Mouse (Mus musculus) gastrocnemius, postnatal 4 days (tissue): Measurements from ENCODE around the gene Bcam. TPM values are rescaled to one million over a fixed set of nuclear protein-coding genes. Genes with fewer than 3 reads are reported as not detected.

ENCODE experiments used
- DNase-seq, 2 experiments: peaks; one replicate each; pipeline ENCODE4 v3.0.0; 2021 to 2022; ENCODE audit warnings: low spot score in 2 of 2, mixed read lengths in 2 of 2
- total RNA-seq, 2 experiments: library from RNA; stranded (reverse); gene quantifications; 2 replicates each; pipeline ENCODE4 v1.2.3; 2021

Bcam gene
- total RNA-seq, 2 experiments from 2014 or later, result 119 to 144 TPM

- DNase-seq, result peak in 1 of 2 experiments; percentile 41
These were observed 14.7 kb downstream of the Bcam start for GRCm38 (mm10) chr7:19755851-19756786.

- DNase-seq, result no peak
These were observed 15.8 kb downstream of the Bcam start for GRCm38 (mm10) chr7:19755008-19755407.

- DNase-seq, result no peak
These were observed 16.8 kb downstream of the Bcam start for GRCm38 (mm10) chr7:19754065-19754464.

GRCm38 (mm10) chr7:19753587-19753986 lies 17.2 kb downstream of the Bcam start:
- no peak for DNase-seq

GRCm38 (mm10) chr7:19752652-19753051 lies 18.2 kb downstream of the Bcam start:
- no peak for DNase-seq

GRCm38 (mm10) chr7:19751070-19751383 lies 19.8 kb downstream of the Bcam start:
- DNase-seq, result no peak

- peak; percentile 81 to 88 for DNase-seq
These were observed 20.4 kb downstream of the Bcam start, which contains the start of gene Nectin2 for GRCm38 (mm10) chr7:19750217-19751069. Gene Nectin2 (minus strand): TSS chr7:19750483.

- DNase-seq, result peak; percentile 95 to 97
These were observed 21.2 kb downstream of the Bcam start for GRCm38 (mm10) chr7:19749389-19750216.

GRCm38 (mm10) chr7:19748219-19749195 lies 22.3 kb downstream of the Bcam start:
- no peak for DNase-seq

GRCm38 (mm10) chr7:19747420-19748218 lies 23.2 kb downstream of the Bcam start:
- DNase-seq, result no peak

- no peak for DNase-seq
These were observed 24.2 kb downstream of the Bcam start for GRCm38 (mm10) chr7:19746426-19747201.

- DNase-seq, result no peak
These were observed 24.8 kb downstream of the Bcam start for GRCm38 (mm10) chr7:19745971-19746370.

GRCm38 (mm10) chr7:19744590-19745385 lies 26.0 kb downstream of the Bcam start:
- DNase-seq, result no peak

GRCm38 (mm10) chr7:19743791-19744190 lies 27.0 kb downstream of the Bcam start:
- DNase-seq, result no peak

- DNase-seq, result no peak
These were observed 28.3 kb downstream of the Bcam start for GRCm38 (mm10) chr7:19742468-19742867.

GRCm38 (mm10) chr7:19741329-19742031 lies 29.3 kb downstream of the Bcam start:
- DNase-seq, result no peak

- no peak for DNase-seq
These were observed 30.5 kb downstream of the Bcam start for GRCm38 (mm10) chr7:19740269-19740668.
